Mouse (Mus musculus) ES-Bruce4 (cell line): Measurements from ENCODE around the gene Wfdc5.

Source experiments
- CTCF ChIP-seq: IDR thresholded peaks from one replicate; pipeline ENCODE4 v1.8.1; 2011; ENCODE audit warnings: low read depth, low read length
- POLR2A ChIP-seq: IDR thresholded peaks from one replicate; pipeline ENCODE4 v1.8.1; 2011; ENCODE audit warnings: low read length; ENCODE audit not compliant: insufficient read depth

DNA sequence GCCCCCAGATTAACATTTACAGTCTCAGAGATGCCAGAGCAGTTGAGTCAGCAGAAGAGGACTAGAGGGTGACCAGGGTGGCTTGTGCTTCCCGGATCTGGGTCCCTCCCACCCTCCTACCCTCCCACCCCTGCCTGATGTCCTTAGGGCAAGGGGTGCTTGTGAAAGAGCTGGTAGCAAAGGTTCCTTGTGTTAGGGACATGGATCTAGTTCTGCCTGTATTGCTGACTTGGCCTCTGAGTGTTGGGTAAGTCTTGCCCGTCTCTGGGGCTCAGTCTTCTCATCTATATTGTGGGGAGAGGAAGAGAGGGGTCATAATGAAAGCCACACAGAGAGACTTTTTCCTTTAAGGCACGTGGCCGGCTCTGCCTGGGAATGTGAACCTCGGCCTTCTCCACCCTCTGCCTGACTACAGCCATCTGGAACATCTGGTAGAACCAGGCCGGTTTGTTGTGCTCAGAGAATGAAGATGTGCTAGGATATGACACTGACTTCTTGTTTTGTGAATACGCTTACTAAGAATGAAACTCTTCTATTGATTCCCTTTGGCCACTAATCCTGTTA is at the start of gene Wfdc5:
- TF ChIP-seq CTCF = no peak
- TF ChIP-seq POLR2A = no peak
